Mouse (Mus musculus): ENCODE measurements at regions not wholly inside any gene's neighbourhood (a gene's known extent, or its start where the extent isn't known, plus 50 kb on each side); places are given as distances from the start of the nearest gene placed in this dataset.

GRCm38 (mm10) chr9:41889568-41890272, 234.4 kb downstream of the Sorl1 start:
- TF ChIP-seq CTCF (IDR thresholded peaks at IDR 0.05; ENCODE audit: low read depth) (no peak), EP300 (IDR thresholded peaks at IDR 0.05; ENCODE audit: low read depth) (no peak)
